Mouse (Mus musculus) embryonic fibroblast, embryonic 13.5 days (primary cell): ENCODE data around the gene Ccnb2.

Experiments used
- CTCF ChIP-seq: IDR thresholded peaks from 2 replicates; pipeline ENCODE4 v1.5.1; 2011; ENCODE audit warnings: mild to moderate bottlenecking, control low read depth, low read length, moderate library complexity, borderline replicate concordance; ENCODE audit not compliant: insufficient read depth
- POLR2A ChIP-seq: IDR thresholded peaks from 2 replicates; pipeline ENCODE4 v1.6.1; 2011; ENCODE audit warnings: low read depth, mild to moderate bottlenecking, control low read depth, low read length, moderate library complexity

DNA sequence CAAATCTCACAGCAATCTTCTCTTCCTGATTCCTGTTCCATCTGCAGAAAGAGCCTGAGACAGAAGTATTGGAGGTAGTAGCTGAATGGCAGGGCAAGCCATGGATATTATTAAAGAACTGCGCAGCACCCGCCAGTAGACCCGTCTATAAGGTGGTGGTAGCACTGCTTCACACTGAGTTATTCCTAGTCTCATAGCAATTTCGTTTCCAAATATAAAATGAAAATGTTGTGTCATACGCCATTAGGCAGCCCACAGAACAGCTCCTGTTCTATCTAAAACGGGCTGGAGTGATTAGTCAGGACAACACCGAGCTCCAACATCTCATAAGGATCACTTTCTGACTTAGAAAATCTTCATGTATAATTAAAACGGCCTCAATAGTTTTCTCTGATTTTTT, 56.6 kb downstream of the Ccnb2 start:
- TF ChIP-seq POLR2A: no peak
- no peak for TF ChIP-seq CTCF
